8 mouse cellular contexts compared by ENCODE assay signal in genomic region chr16:55480304-55480703, GRCm38 (mm10).
DNase-seq lines count a peak whose midpoint lies in the region; ATAC-seq and TF ChIP-seq lines count a peak whose summit lies in the region.

No protein-coding gene starts in this region.

- no peaks in the 10 kb centered on the region for H3K27me3 ChIP-seq in forebrain, embryonic 11.5 days (ENCODE audit: control insufficient read depth, insufficient read depth, low read length)
- H3K27me3 ChIP-seq in forebrain, embryonic 15.5 days: no peaks in the 10 kb centered on the region
- no peaks in the 10 kb centered on the region for H3K27me3 ChIP-seq in kidney, postnatal 0 days (ENCODE audit: insufficient read depth, low read length)
- H3K27me3 ChIP-seq in stomach, embryonic 16.5 days (ENCODE audit: control insufficient read depth, insufficient read depth, low read length): no peaks in the 10 kb centered on the region

- no peaks in the 10 kb centered on the region for H3K36me3 ChIP-seq in forebrain, embryonic 11.5 days (ENCODE audit: control insufficient read depth, insufficient read depth, low read length)
- no peaks in the 10 kb centered on the region for H3K36me3 ChIP-seq in forebrain, embryonic 15.5 days
- H3K36me3 ChIP-seq in kidney, postnatal 0 days (ENCODE audit: insufficient read depth, low read length): no peaks in the 10 kb centered on the region
- H3K36me3 ChIP-seq in stomach, embryonic 16.5 days (ENCODE audit: control insufficient read depth, insufficient read depth, low read length): no peaks in the 10 kb centered on the region

- no peaks in the 10 kb centered on the region for H3K9me3 ChIP-seq in forebrain, embryonic 11.5 days (ENCODE audit: control insufficient read depth, low read length)
- H3K9me3 ChIP-seq in forebrain, embryonic 15.5 days: no peaks in the 10 kb centered on the region
- H3K9me3 ChIP-seq in kidney, postnatal 0 days (replicated peaks; ENCODE audit: low read length): no peaks in the 10 kb centered on the region
- H3K9me3 ChIP-seq in stomach, embryonic 16.5 days (replicated peaks; ENCODE audit: control insufficient read depth, low read length): no peaks in the 10 kb centered on the region

- H3K4me1 ChIP-seq in forebrain, embryonic 11.5 days (replicated peaks; ENCODE audit: control insufficient read depth, insufficient read depth, low read length): no peaks in the 10 kb centered on the region
- no peaks in the 10 kb centered on the region for H3K4me1 ChIP-seq in forebrain, embryonic 15.5 days
- no peaks in the 10 kb centered on the region for H3K4me1 ChIP-seq in kidney, postnatal 0 days (replicated peaks; ENCODE audit: insufficient read depth, low read length)
- H3K4me1 ChIP-seq in stomach, embryonic 16.5 days (ENCODE audit: control insufficient read depth, insufficient read depth, low read length): peaks cover 3% of the 10 kb centered on the region; the same call in 1 of the 2 replicates

- no peak overlapping the region for H3K27ac ChIP-seq in forebrain, embryonic 11.5 days (ENCODE audit: low read depth, low read length)
- H3K27ac ChIP-seq in forebrain, embryonic 15.5 days (replicated peaks): no peak overlapping the region
- no peak overlapping the region for H3K27ac ChIP-seq in kidney, postnatal 0 days
- no peak overlapping the region for H3K27ac ChIP-seq in stomach, embryonic 16.5 days (ENCODE audit: low read length)

- no peak overlapping the region for H3K9ac ChIP-seq in forebrain, embryonic 11.5 days (ENCODE audit: low read length)
- H3K9ac ChIP-seq in forebrain, embryonic 15.5 days (replicated peaks): no peak overlapping the region
- no peak overlapping the region for H3K9ac ChIP-seq in kidney, postnatal 0 days (ENCODE audit: low read depth, low read length)
- no peak overlapping the region for H3K9ac ChIP-seq in stomach, embryonic 16.5 days (ENCODE audit: low read length)

- H3K4me2 ChIP-seq in forebrain, embryonic 11.5 days (ENCODE audit: low read depth, low read length, severe bottlenecking): no peak overlapping the region
- H3K4me2 ChIP-seq in forebrain, embryonic 15.5 days (replicated peaks): no peak overlapping the region
- no peak overlapping the region for H3K4me2 ChIP-seq in kidney, postnatal 0 days (ENCODE audit: low read length)
- no peak overlapping the region for H3K4me2 ChIP-seq in stomach, embryonic 16.5 days (ENCODE audit: low read depth, low read length)

- TF ChIP-seq CTCF in kidney, postnatal 0 days (IDR thresholded peaks at IDR 0.05; ENCODE audit: low read depth): peak; percentile 66

- 52% methylated on average over 7 of the region's 7 CpGs for WGBS in forebrain, embryonic 11.5 days
- WGBS in forebrain, embryonic 15.5 days: 39% methylated on average over 7 of the region's 7 CpGs
- 41% methylated on average over 7 of the region's 7 CpGs for WGBS in kidney, postnatal 0 days
- WGBS in stomach, embryonic 16.5 days: 34% methylated on average over 7 of the region's 7 CpGs

- DNase-seq in forebrain, embryonic 11.5 days (ENCODE audit: low spot score): no peak
- peak; percentile 7 for DNase-seq in thymus, postnatal 14 days
- no peak for DNase-seq in thymus, adult 18-20 months
- peak; percentile 83 for DNase-seq in kidney, postnatal 0 days (ENCODE audit: low spot score)
- DNase-seq in urinary bladder, postnatal 4 days (ENCODE audit: low spot score in 2 of 2): no peak
- DNase-seq in layer of hippocampus, adult 8-10 months (ENCODE audit: low spot score in 2 of 2): no peak

- peak; percentile 53; the same call in 1 of the 2 replicates for ATAC-seq in forebrain, embryonic 11.5 days (replicated peaks; ENCODE audit: low FRiP score)
- no peak; the same call in 1 of the 2 replicates for ATAC-seq in forebrain, embryonic 15.5 days (replicated peaks)
- ATAC-seq in kidney, postnatal 0 days (replicated peaks; ENCODE audit: low FRiP score, low read depth): no peak
- ATAC-seq in stomach, embryonic 16.5 days (ENCODE audit: insufficient read depth, low FRiP score): 0 out of 2 replicates have a peak, but pooled peaks have one; percentile 47

- H3K4me3 ChIP-seq in forebrain, embryonic 11.5 days (ENCODE audit: low read depth, low read length): no peak overlapping the region
- H3K4me3 ChIP-seq in forebrain, embryonic 15.5 days: no peak overlapping the region
- H3K4me3 ChIP-seq in kidney, postnatal 0 days (replicated peaks; ENCODE audit: low read depth, low read length): no peak overlapping the region
- no peak overlapping the region for H3K4me3 ChIP-seq in stomach, embryonic 16.5 days (replicated peaks; ENCODE audit: low read length)

Comparison
In these comparisons a context has a peak if more than half of its experiments do, and no peak if none do; other contexts are left out.
1. ATAC-seq: peak in forebrain, embryonic 11.5 days (single experiment) and stomach, embryonic 16.5 days (single experiment); none in forebrain, embryonic 15.5 days (single experiment) and kidney, postnatal 0 days (single experiment).
2. DNase-seq: peak in thymus, postnatal 14 days (single experiment) and kidney, postnatal 0 days (single experiment); none in forebrain, embryonic 11.5 days (single experiment), thymus, adult 18-20 months (0 of 2), urinary bladder, postnatal 4 days (0 of 2) and layer of hippocampus, adult 8-10 months (0 of 2).